Mouse (Mus musculus): ENCODE data around the gene Shc1. TPM values are rescaled to one million over a fixed set of nuclear protein-coding genes. Genes with fewer than 3 reads are reported as not detected.

The Shc1 gene
- polyA plus RNA-seq, 1 experiment: 17.5 TPM

GRCm38 (mm10) chr3:89455786-89456285, 37.6 kb downstream of the Shc1 start:
- H3K4me1 ChIP-seq (ENCODE audit: control insufficient read depth, insufficient read depth, low read length): no peaks in the 10 kb centered on the region; the same call in 1 of the 2 replicates
- H3K4me3 ChIP-seq (ENCODE audit: insufficient read depth, low read length): no peak overlapping the region
- TF ChIP-seq CTCF (IDR thresholded peaks at IDR 0.05; ENCODE audit: extremely low read depth, insufficient read depth, low read length) (no peak), POLR2A (IDR thresholded peaks at IDR 0.05; ENCODE audit: extremely low read depth, insufficient read depth, low read length) (no peak)
- no peak overlapping the region for H3K27ac ChIP-seq (ENCODE audit: insufficient read depth, low read length)

DNA sequence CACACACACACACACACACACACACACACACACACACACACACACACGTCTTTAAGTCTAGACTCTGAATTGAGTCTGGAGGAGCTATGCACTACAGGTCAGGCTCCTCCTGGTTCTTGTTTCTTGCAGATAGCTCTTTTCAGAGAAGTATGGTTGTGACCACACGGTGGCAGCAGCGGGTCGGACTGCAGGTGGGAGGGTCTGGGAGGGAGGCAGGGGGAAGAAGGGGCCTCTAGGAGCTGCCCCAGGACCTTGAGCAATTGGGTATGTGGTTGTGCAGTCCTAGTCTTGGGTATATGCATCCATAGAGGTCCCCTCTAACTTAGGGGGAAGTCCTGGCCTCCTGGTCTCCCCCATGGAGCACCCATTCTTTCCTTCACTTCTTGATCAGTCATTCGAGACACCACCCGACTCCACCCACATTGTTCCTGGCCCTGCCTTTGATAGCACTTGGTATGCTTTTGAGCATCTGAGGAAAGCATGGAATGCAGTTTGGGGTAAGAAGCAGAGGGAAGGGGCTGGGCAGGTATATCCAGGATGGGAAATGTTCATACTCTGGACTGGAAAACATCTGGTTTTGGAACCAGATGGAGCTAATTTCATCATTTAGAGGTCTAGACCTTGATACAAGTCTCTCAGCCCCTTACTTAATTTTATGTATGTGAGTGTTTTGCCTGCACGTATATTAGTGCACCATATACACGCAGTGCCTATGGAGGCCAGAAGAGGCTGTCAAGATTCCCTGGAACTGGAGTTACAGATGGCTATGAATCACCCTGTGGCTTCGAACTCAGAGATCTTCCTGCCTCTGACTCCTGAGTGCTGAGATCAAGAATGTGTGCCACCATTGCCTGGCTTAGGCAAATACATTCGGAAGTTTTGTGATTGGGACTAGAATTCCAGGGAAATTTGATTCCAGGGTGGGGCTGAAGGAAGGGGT, 38.8 kb downstream of the Shc1 start:
- no peaks in the 10 kb centered on the region for H3K4me1 ChIP-seq (ENCODE audit: control insufficient read depth, insufficient read depth, low read length)
- TF ChIP-seq CTCF (IDR thresholded peaks at IDR 0.05; ENCODE audit: extremely low read depth, insufficient read depth, low read length) (peak; percentile 61), POLR2A (IDR thresholded peaks at IDR 0.05; ENCODE audit: extremely low read depth, insufficient read depth, low read length) (no peak)
- no peak overlapping the region for H3K4me3 ChIP-seq (ENCODE audit: insufficient read depth, low read length)
- H3K27ac ChIP-seq (ENCODE audit: insufficient read depth, low read length): no peak overlapping the region

DNA sequence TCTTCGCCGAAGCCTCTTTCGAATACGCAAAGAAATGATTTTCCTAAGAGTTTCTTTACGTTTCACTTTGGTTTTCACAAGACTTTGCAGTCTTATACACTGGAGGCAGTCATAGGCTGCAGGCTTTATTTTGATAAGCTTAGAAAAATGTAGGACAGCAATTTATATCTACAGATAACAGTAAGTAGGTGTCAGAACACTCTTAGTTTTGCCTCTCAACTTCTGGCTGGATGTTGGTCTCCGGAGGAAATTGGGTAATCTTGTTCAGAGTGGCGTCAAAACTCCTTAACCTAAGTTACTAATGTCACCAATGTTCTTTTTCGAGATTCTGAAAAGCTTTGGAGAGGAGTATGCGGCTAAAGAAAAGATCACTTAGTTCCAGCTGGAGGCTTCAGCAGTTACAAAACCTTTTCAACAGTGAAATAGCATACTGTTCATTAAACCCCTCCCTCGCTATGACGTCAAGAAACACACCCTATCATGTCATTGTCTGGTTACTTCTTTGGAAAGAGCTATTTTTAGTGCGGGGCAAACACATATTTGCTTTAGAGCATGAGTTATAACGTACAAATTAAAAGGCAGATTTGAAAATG, 40.2 kb downstream of the Shc1 start:
- no peak overlapping the region for H3K27ac ChIP-seq (ENCODE audit: insufficient read depth, low read length)
- TF ChIP-seq CTCF (IDR thresholded peaks at IDR 0.05; ENCODE audit: extremely low read depth, insufficient read depth, low read length) (no peak), POLR2A (IDR thresholded peaks at IDR 0.05; ENCODE audit: extremely low read depth, insufficient read depth, low read length) (no peak)

GRCm38 (mm10) chr3:89458965-89459807, 40.9 kb downstream of the Shc1 start:
- Histone ChIP-seq H3K4me3 (ENCODE audit: insufficient read depth, low read length) (peak overlapping the region; percentile 48), H3K27ac (ENCODE audit: insufficient read depth, low read length) (no peak overlapping the region; the same call in 1 of the 2 replicates), H3K4me1 (ENCODE audit: control insufficient read depth, insufficient read depth, low read length) (no peaks in the 10 kb centered on the region)
- TF ChIP-seq POLR2A (IDR thresholded peaks at IDR 0.05; ENCODE audit: extremely low read depth, insufficient read depth, low read length) (peak; percentile 85), CTCF (IDR thresholded peaks at IDR 0.05; ENCODE audit: extremely low read depth, insufficient read depth, low read length) (no peak)

More for the DNA sequence above, 40.2 kb downstream of the Shc1 start:
- H3K4me3 ChIP-seq (ENCODE audit: insufficient read depth, low read length): peak overlapping the region; percentile 48; the same call in 1 of the 2 replicates
- H3K4me1 ChIP-seq (ENCODE audit: control insufficient read depth, insufficient read depth, low read length): no peaks in the 10 kb centered on the region

- no peaks in the 10 kb centered on the region for H3K4me1 ChIP-seq (ENCODE audit: control insufficient read depth, insufficient read depth, low read length)
- no peak overlapping the region for H3K27ac ChIP-seq (ENCODE audit: insufficient read depth, low read length)
- TF ChIP-seq CTCF (IDR thresholded peaks at IDR 0.05; ENCODE audit: extremely low read depth, insufficient read depth, low read length) (no peak), POLR2A (IDR thresholded peaks at IDR 0.05; ENCODE audit: extremely low read depth, insufficient read depth, low read length) (no peak)
These were observed 50.0 kb downstream of the Shc1 start for GRCm38 (mm10) chr3:89468268-89468667.

GRCm38 (mm10) chr3:89472280-89472679, 54.0 kb downstream of the Shc1 start:
- no peak for TF ChIP-seq CTCF (IDR thresholded peaks at IDR 0.05; ENCODE audit: extremely low read depth, insufficient read depth, low read length)
- no peak for TF ChIP-seq POLR2A (IDR thresholded peaks at IDR 0.05; ENCODE audit: extremely low read depth, insufficient read depth, low read length)
- Histone ChIP-seq H3K27ac (ENCODE audit: insufficient read depth, low read length) (no peak overlapping the region), H3K4me3 (ENCODE audit: insufficient read depth, low read length) (no peak overlapping the region), H3K4me1 (ENCODE audit: control insufficient read depth, insufficient read depth, low read length) (no peaks in the 10 kb centered on the region)

More at GRCm38 (mm10) chr3:89468268-89468667, 50.0 kb downstream of the Shc1 start:
- no peak overlapping the region for H3K4me3 ChIP-seq (ENCODE audit: insufficient read depth, low read length)

DNA sequence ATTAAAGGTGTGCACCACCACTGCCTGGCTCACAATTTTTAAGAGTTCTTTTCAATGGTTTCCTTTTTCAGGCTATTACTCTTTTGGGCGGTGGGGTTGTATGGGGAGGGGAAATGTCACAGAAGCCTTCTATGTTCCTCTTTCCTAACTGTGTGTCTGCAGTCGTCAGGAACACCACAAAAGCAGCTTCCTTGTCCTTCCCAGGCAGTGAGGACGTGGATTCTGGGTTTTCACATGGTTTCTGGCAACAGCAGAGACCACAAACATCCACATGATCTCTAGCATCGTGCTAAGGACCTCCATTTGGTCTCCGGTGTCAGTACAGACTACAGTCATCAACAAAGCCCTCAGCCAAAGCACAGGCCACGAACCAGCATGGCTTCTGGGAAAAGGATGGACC, 55.6 kb downstream of the Shc1 start:
- Histone ChIP-seq H3K4me3 (ENCODE audit: insufficient read depth, low read length) (no peak overlapping the region), H3K27ac (ENCODE audit: insufficient read depth, low read length) (no peak overlapping the region), H3K4me1 (ENCODE audit: control insufficient read depth, insufficient read depth, low read length) (no peaks in the 10 kb centered on the region)
- TF ChIP-seq POLR2A (IDR thresholded peaks at IDR 0.05; ENCODE audit: extremely low read depth, insufficient read depth, low read length): no peak
- no peak for TF ChIP-seq CTCF (IDR thresholded peaks at IDR 0.05; ENCODE audit: extremely low read depth, insufficient read depth, low read length)

DNA sequence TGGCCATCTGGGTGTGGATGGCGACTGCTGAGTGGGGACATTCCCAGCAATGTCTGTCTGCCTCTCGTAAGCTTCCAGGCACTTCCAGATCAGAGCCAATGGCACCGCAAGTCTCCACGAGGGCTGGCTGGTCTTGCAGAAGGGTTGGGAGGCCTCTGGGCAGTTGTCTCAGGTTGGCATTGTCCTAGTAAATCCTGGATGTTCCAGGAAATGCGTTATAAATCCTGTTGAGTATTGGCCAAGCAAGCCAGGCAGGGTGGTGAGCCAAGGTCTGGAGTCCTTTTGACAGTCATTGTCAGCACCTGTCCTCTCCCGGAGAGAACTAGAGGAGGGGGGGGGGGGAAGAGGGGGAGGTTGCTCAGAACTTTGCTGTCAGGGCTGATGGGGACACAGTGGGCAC, 60.8 kb downstream of the Shc1 start:
- Histone ChIP-seq H3K4me3 (ENCODE audit: insufficient read depth, low read length) (no peak overlapping the region), H3K27ac (ENCODE audit: insufficient read depth, low read length) (no peak overlapping the region), H3K4me1 (ENCODE audit: control insufficient read depth, insufficient read depth, low read length) (no peaks in the 10 kb centered on the region)
- TF ChIP-seq POLR2A (IDR thresholded peaks at IDR 0.05; ENCODE audit: extremely low read depth, insufficient read depth, low read length) (no peak), CTCF (IDR thresholded peaks at IDR 0.05; ENCODE audit: extremely low read depth, insufficient read depth, low read length) (no peak)

Other genes starting within 250 kb of the Shc1 start
- 94.5 and 95.7 TPM in 2 replicates for gene Scamp3, start 241.0 kb upstream of the Shc1 start, polyA plus RNA-seq (2012; rRNA removed)
- 84.1 and 86.2 TPM in 2 replicates for gene Fam189b, start 235.3 kb upstream of the Shc1 start, polyA plus RNA-seq (2012; rRNA removed)
- 85.1 and 86.1 TPM in 2 replicates for gene Gba, start 215.5 kb upstream of the Shc1 start, polyA plus RNA-seq (2012; rRNA removed)
- 68.9 and 70.6 TPM in 2 replicates for gene Thbs3, start 203.3 kb upstream of the Shc1 start, polyA plus RNA-seq (2012; rRNA removed)
- gene Mtx1, start 191.4 kb upstream of the Shc1 start, polyA plus RNA-seq (2012; rRNA removed): 132 and 155 TPM in 2 replicates
- 0.88 and 0.95 TPM in 2 replicates for gene Muc1, start 189.4 kb upstream of the Shc1 start, polyA plus RNA-seq (2012; rRNA removed)
- 58.2 and 61.9 TPM in 2 replicates for gene Krtcap2, start 172.5 kb upstream of the Shc1 start, polyA plus RNA-seq (2012; rRNA removed)
- 87.2 and 91.0 TPM in 2 replicates for gene Trim46, start 172.1 kb upstream of the Shc1 start, polyA plus RNA-seq (2012; rRNA removed)
- gene Dpm3, start 159.1 kb upstream of the Shc1 start, polyA plus RNA-seq (2012; rRNA removed): 150 and 156 TPM in 2 replicates
- 106 and 114 TPM in 2 replicates for gene Slc50a1, start 147.9 kb upstream of the Shc1 start, polyA plus RNA-seq (2012; rRNA removed)
- gene Efna1, start 137.3 kb upstream of the Shc1 start, polyA plus RNA-seq (2012; rRNA removed): 11.7 and 12.7 TPM in 2 replicates
- gene Efna3, start 95.5 kb upstream of the Shc1 start, polyA plus RNA-seq (2012; rRNA removed): 79.9 and 85.1 TPM in 2 replicates
- gene Efna4, start 80.4 kb upstream of the Shc1 start, polyA plus RNA-seq (2012; rRNA removed): 0.59 and 1.1 TPM in 2 replicates
- gene Adam15, start 68.4 kb upstream of the Shc1 start, polyA plus RNA-seq (2012; rRNA removed): 170 and 178 TPM in 2 replicates
- 0.61 and 0.75 TPM in 2 replicates for gene Dcst2, start 56.5 kb upstream of the Shc1 start, polyA plus RNA-seq (2012; rRNA removed)
- 0.06 TPM in 1 of 2 replicates, not detected in the other for gene Dcst1, start 53.2 kb upstream of the Shc1 start, polyA plus RNA-seq (2012; rRNA removed)
- gene Zbtb7b, start 23.7 kb upstream of the Shc1 start, polyA plus RNA-seq (2012; rRNA removed): 14.7 and 18.7 TPM in 2 replicates
- 5.1 and 5.9 TPM in 2 replicates for gene Lenep, start 15.7 kb upstream of the Shc1 start, polyA plus RNA-seq (2012; rRNA removed)
- gene Flad1, start 6.6 kb upstream of the Shc1 start, polyA plus RNA-seq (2012; rRNA removed): 45.4 and 48.7 TPM in 2 replicates
- gene Cks1b, start 60 bp upstream of the Shc1 start, polyA plus RNA-seq (2012; rRNA removed): 5.2 and 5.4 TPM in 2 replicates
- gene Pygo2, start 11.8 kb downstream of the Shc1 start, polyA plus RNA-seq (2012; rRNA removed): 43.4 and 47.2 TPM in 2 replicates
- 38.0 and 39.9 TPM in 2 replicates for gene Pbxip1, start 18.3 kb downstream of the Shc1 start, polyA plus RNA-seq (2012; rRNA removed)
- 71.8 and 71.9 TPM in 2 replicates for gene Pmvk, start 36.1 kb downstream of the Shc1 start, polyA plus RNA-seq (2012; rRNA removed)
- 9.5 and 10.9 TPM in 2 replicates for gene Kcnn3, start 101.7 kb downstream of the Shc1 start, polyA plus RNA-seq (2012; rRNA removed)